Mouse (Mus musculus) spleen, embryonic (tissue): ENCODE results near the gene Il6ra.

ENCODE experiments used
- CTCF ChIA-PET: fragments of 350-600 bp; sonication (Branson Sonifier 250); formaldehyde crosslinking; loops from one replicate; lab custom pipeline; 2022; lab: Charles Lee

Il6ra gene

DNA sequence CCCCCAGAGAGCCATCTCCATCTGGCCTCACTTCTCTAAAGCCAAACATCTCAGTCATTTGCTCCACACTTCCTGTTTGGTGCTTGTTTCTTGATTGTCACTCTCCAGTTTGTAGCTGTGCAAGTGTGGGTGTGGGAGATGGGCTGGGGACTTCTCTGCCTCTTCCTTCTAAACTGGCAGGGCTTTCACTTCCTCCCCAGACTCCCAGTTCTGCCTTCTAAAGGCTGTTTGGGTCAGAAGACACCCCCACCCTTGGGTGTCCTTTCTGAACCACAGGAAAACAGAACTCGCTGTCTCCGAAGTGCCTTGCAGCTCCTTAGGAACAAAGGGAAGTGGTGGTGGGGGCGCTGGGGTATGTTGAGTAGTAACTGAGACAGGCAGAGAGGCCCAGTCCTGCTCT lies 1.8 kb downstream of the Il6ra start:
- CTCF ChIA-PET = interaction anchor here (0.7 kb wide), 1 partner anchor 10 kb away, joined by 3 read pairs; no protein-coding TSS in a partner anchor

GRCm38 (mm10) chr3:89909703-89910542 lies 3.1 kb downstream of the Il6ra start:
- CTCF ChIA-PET = no interaction called here

DNA sequence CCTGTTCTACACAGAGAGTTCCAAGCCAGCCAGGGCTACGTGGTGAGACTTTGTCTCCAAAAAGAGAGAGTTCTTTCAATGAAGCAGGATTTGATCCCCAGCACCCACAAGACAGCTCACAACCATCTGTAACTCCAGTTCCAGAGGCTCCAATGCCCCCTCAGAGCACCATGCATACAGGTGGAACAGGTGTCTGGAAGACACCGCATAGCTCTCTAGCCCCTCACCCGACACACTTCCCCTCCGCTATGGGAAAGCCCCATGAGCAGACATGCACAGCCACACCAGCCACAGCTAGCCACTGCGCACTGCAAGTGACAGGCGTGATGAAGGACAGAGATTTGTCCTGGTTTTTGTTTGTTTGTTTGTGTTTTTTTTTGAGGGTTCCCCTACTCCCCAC lies 4.2 kb downstream of the Il6ra start:
- CTCF ChIA-PET = interaction anchor here (0.7 to 1.0 kb wide), 2 partner anchors 12 to 18 kb away, joined by 3 to 4 read pairs; no protein-coding TSS in a partner anchor

DNA sequence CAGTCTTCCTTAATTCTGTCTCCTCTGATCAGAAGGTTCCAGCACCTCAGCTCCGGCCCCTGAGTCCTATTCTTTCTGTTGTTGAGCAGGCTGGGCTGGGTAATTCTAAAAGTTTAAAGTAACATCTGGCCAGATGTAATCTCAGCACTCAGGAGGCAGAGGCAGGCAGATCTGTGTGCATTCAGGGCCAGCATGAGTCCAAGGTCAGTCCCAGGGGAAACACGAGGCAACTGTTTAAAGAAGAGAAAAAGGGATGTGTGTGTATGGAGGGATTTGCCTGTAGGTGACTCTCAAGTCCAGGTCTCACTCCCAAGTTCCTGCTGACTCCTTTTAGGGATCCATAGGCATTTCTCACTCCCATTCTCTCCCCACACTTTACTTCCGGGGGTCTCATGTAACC lies 5.2 kb downstream of the Il6ra start:
- CTCF ChIA-PET = no interaction called here

DNA sequence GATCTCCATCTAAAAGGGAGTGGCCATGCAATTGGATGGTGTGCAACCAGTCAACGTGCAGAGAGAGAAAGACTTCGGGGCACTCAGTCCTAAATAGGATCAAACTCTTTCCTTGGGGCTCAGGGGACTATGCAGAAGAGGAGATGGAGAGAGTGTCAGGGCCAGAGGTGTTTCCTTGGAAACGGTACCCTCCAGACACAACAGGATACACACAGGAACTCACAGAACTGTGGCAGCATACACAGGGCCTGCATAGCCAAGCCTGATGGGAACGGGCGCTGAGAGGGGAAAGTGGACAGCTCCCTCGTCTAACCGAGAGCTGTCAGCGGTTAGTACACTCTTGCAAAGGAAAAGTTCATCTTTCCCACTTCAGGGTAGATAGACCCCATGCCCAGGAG lies 13.5 kb downstream of the Il6ra start:
- CTCF ChIA-PET = no interaction called here

- CTCF ChIA-PET = no interaction called here
Observed at GRCm38 (mm10) chr3:89898870-89899510, 14.0 kb downstream of the Il6ra start.

GRCm38 (mm10) chr3:89898011-89898410 lies 15.0 kb downstream of the Il6ra start:
- CTCF ChIA-PET = no interaction called here

GRCm38 (mm10) chr3:89897204-89897796 lies 15.7 kb downstream of the Il6ra start:
- CTCF ChIA-PET = interaction anchor here (1.0 kb wide), 1 partner anchor 12 kb away, joined by 4 read pairs; no protein-coding TSS in a partner anchor

GRCm38 (mm10) chr3:89896571-89896970 lies 16.4 kb downstream of the Il6ra start:
- CTCF ChIA-PET = interaction anchor here (1.0 kb wide), 1 partner anchor 12 kb away, joined by 4 read pairs; no protein-coding TSS in a partner anchor

- CTCF ChIA-PET = interaction anchor here (0.6 kb wide), 1 partner anchor 21 kb away, joined by 4 read pairs; no protein-coding TSS in a partner anchor
Observed at GRCm38 (mm10) chr3:89892517-89893106, 20.4 kb downstream of the Il6ra start.

GRCm38 (mm10) chr3:89891696-89892095 lies 21.3 kb downstream of the Il6ra start:
- CTCF ChIA-PET = no interaction called here

DNA sequence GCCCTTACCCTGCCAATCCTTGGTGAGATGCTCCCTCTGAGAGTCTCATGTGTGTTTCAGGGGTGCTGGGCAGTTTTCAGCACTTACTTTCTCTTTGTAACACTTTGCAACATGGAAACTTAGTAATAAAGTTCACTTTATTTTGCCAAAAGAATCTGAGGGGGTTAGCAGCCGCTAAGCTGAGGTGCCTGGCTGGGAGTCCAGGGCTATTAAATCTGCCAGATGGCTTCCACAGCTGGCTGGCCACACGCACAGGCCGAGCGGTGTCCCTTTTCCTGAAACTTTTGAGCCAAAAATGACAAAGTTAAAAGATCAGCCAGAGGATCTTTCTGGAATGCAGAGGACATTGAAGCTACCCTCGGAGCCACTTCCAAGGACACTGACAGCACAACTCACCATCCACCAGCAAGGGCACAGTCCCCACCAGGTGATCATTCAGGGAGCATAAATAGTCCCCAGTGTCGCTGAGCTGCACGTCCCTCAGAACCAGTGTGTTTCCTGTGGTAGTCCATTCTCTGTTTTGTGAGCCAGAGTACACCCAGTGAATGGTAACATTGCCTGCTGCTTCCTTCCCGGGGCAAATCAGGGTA lies 23.1 kb downstream of the Il6ra start:
- CTCF ChIA-PET = interaction anchor here (0.7 kb wide), 1 partner anchor 33 kb away, joined by 3 read pairs; no protein-coding TSS in a partner anchor

DNA sequence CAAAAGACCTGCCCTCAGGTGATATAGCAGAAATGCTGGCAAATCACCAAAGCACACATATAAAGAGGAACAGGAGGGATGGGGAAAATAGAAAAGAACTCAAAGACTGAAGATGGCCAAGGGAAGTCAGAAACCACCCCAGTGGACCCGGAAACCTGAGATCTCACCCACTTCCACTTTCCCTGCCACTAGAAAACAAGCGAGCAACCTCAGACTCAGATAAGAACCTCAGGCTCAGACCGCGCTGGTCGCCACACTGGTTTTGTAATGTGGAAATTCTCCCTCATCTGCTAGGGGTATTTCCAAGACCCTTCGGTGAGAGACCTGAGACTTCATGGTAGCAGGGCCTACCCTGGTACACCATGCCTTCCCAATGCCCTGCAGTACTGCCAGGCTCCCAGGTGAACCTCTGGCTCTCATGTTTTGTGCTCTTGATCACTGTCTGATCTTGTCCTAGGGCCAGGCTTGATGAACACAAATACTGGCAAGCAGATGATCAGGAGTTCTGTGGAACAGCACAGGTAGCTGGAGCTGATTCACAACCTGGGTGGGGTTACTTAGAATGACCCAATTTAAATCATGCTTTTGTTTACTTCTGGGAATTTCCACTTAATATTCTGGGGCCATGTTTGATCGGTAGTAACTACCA lies 25.3 kb downstream of the Il6ra start:
- CTCF ChIA-PET = no interaction called here

DNA sequence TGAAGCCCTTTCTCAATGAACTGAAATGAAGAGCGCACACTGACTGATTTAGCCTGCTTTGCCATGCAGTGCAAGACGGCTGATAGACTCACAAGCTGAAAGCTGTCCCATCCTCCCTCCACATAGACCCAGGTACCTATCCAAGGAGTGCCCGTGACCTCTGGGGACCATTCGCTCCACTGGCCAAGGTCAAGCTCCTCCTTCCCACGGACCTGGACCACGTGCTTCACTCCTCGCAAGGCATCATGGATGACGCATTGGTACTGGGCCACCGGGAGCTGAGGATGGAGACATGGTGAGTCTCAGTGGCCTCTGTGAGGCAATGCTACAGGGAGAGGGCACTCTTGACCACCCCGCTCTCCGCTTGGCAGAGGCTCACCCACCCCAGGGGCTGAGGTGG lies 27.2 kb downstream of the Il6ra start:
- CTCF ChIA-PET = no interaction called here

DNA sequence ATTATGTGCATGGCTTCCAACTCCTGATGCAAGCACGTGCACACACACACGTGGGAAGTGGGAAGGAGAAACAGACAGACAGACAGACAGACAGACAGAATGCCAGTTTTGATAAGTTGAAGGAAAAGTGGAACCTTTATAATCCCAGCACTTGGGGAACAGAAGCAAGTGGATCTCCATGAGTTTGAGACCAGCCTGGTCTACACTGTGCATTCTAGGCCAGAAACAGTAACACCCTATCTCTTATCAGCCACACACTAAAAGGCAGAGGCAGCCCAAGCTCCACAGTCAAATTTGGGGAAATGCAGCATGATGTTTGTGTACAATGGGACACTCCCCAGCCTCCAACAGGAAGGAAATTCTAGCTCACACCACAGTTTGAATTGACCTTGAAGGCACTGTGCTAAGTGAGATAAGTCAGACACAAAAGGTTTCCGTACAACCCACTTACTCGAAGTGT lies 29.4 kb downstream of the Il6ra start:
- CTCF ChIA-PET = interaction anchor here (0.6 kb wide), 1 partner anchor 712 kb away, joined by 4 read pairs; no protein-coding TSS in a partner anchor

DNA sequence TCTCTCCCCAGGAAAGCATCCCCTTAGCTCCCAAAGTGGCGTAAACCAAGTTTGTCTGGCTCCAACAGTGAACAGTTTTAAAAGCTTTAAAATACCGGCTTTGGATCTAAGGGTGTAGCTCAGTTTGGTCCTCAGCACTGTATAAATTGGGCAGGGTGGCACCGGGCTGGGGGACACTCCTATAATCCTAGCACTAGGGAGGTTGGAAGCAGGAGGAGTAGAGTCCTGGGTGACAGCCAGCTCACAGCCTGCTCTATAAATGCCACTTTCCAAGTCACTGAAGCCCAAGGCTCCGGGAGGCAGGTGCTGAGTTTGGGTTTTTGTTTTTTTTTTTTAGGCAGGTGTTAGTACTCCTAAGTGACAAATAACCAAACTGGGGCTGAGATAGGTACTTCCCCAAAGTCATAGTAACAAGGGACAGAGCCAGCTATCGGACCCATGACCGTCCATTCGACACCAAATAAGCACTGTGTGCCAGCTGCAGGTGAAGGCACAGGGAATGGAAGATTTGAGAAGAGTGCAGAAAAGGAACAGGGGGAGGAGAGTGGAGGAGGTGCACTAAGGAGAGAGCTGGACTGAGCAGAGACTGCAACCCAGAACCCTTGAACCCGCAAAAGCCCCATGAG lies 30.3 kb downstream of the Il6ra start:
- CTCF ChIA-PET = interaction anchor here (0.6 kb wide), 1 partner anchor 711 kb away, joined by 4 read pairs; no protein-coding TSS in a partner anchor

- CTCF ChIA-PET = no interaction called here
Observed at GRCm38 (mm10) chr3:89880036-89880851, 32.8 kb downstream of the Il6ra start.

DNA sequence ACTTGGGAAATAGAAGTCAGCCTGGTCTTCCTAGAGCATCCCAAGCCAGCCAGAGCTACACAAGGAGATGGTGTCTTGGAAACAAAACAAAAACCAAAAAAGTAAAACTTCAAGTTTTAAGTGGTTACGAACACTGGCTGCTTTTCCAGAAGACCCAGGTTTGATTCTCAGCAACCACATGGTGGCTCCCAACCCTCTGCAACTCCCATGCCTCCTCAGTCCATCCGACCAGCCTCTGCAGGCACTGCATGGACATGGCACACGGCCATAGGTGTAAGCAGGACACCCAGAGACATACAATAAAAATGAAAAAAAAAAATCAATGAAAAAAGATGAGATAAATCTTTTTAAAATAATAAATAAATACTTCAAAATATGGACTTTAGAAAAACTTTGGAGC lies 33.7 kb downstream of the Il6ra start:
- CTCF ChIA-PET = no interaction called here

DNA sequence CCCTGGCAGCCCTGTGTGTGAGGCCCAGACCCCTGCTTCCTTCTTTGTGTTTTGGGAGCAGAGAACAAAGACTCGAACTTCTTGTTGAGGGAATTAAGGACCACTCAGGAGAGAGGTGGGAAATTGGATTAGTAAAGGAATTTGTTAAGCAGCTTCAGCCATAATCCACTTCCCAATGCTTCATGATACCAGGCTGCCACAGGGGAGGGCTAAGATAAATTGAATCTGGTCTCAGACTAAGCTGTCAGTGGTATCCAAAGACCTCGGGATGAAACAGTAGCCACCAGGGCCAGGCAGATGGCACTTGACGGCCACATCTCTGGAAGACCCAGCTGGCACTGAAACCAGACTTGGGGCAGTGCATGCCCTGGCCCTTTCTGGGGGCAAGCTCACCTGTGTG lies 34.5 kb downstream of the Il6ra start:
- CTCF ChIA-PET = no interaction called here
